Mouse (Mus musculus): ENCODE results near the gene Ormdl2. TPM values are rescaled to one million over a fixed set of nuclear protein-coding genes. Genes with fewer than 3 reads are reported as not detected.

Gene Ormdl2
- polyA plus RNA-seq, 1 experiment from 2014 or later, result 77.7 TPM

DNA sequence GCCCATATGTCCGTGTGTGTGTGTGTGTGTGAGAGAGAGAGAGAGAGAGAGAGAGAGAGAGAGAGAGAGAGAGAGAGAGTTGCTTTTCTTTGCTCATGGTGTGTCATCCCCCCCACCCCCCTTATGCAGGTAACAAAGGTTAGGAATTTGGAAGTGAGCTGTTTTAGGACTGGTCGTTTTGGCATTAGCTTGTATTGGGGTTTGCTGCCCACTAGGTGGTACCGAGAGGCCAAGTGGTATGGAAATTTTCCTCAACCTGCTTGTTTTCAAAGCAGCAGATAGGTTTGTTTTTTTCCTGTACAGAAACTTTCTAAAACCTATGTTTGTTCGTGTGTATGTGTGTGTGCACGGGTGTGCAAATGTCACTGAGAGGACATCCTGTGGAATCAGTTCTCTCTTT lies 47.8 kb downstream of the Ormdl2 start:
- Histone ChIP-seq H3K4me2 (no peak overlapping the region), H3K9me3 (no peaks in the 10 kb centered on the region), H3K4me1 (0 out of 2 replicates have a peak, but pooled peaks cover 1% of the 10 kb centered on the region), H3K27ac (no peak overlapping the region), H3K4me3 (no peak overlapping the region), H3K9ac (no peak overlapping the region), H3K27me3 (no peaks in the 10 kb centered on the region), H3K36me3 (no peaks in the 10 kb centered on the region; the same call in 1 of the 2 replicates)
- WGBS, result 26% methylated on average over 5 of the region's 5 CpGs
- no peak for ATAC-seq (ENCODE audit: borderline replicate concordance, extremely low read depth, low FRiP score, low TSS enrichment)

DNA sequence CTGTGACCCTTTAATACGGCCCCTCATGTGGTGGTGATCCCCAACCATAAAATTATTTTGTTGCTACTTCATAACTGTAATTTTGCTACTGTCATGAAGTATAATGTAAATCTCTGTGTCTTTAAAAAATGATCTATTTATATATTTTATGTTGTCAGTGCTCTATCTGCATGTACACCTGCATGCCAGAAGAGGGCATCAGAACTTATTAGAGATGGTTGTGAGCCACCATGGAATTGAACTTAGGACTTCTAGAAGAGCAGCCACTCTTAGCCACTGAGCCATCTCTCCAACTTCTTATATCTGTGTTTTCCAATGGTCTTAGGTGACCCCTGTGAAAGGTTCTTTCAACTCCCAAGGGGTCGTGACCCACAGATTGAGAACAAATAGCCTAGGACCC lies 48.5 kb downstream of the Ormdl2 start:
- Histone ChIP-seq H3K4me1 (no peaks in the 10 kb centered on the region), H3K4me2 (no peak overlapping the region), H3K36me3 (no peaks in the 10 kb centered on the region; the same call in 1 of the 2 replicates), H3K9me3 (no peaks in the 10 kb centered on the region), H3K27me3 (no peaks in the 10 kb centered on the region), H3K9ac (no peak overlapping the region), H3K27ac (no peak overlapping the region), H3K4me3 (no peak overlapping the region)
- WGBS, result 75% methylated on average over 2 of the region's 2 CpGs
- no peak for ATAC-seq (ENCODE audit: borderline replicate concordance, extremely low read depth, low FRiP score, low TSS enrichment)

Other genes with a start within 250 kb of the Ormdl2 start
- 21.3 and 22.9 TPM in 2 replicates for gene Erbb3, start 232.0 kb downstream of the Ormdl2 start, polyA plus RNA-seq (2015; fragmentation: Nextera tagmentation; extraction: Ambion mirVana)
- gene Rps26, start 194.9 kb downstream of the Ormdl2 start, polyA plus RNA-seq (2015; fragmentation: Nextera tagmentation; extraction: Ambion mirVana), result 711 and 777 TPM in 2 replicates
- 1.6 and 2.2 TPM in 2 replicates for gene Ikzf4, start 175.7 kb downstream of the Ormdl2 start, polyA plus RNA-seq (2015; fragmentation: Nextera tagmentation; extraction: Ambion mirVana)
- gene Suox, start 147.6 kb downstream of the Ormdl2 start, polyA plus RNA-seq (2015; fragmentation: Nextera tagmentation; extraction: Ambion mirVana), result 12.3 and 13.8 TPM in 2 replicates
- gene Rab5b, start 125.4 kb downstream of the Ormdl2 start, polyA plus RNA-seq (2015; fragmentation: Nextera tagmentation; extraction: Ambion mirVana), result 73.8 and 77.8 TPM in 2 replicates
- gene Pmel, start 117.5 kb downstream of the Ormdl2 start, polyA plus RNA-seq (2015; fragmentation: Nextera tagmentation; extraction: Ambion mirVana), result 1.2 and 1.3 TPM in 2 replicates
- gene Cdk2, start 116.6 kb downstream of the Ormdl2 start, polyA plus RNA-seq (2015; fragmentation: Nextera tagmentation; extraction: Ambion mirVana), result 108 and 110 TPM in 2 replicates
- gene Dgka, start 76.8 kb downstream of the Ormdl2 start, polyA plus RNA-seq (2015; fragmentation: Nextera tagmentation; extraction: Ambion mirVana), result 9.5 and 10.5 TPM in 2 replicates
- 37.9 and 39.8 TPM in 2 replicates for gene Pym1, start 73.8 kb downstream of the Ormdl2 start, polyA plus RNA-seq (2015; fragmentation: Nextera tagmentation; extraction: Ambion mirVana)
- gene Mmp19, start 30.7 kb downstream of the Ormdl2 start, polyA plus RNA-seq (2015; fragmentation: Nextera tagmentation; extraction: Ambion mirVana), result 2.9 and 4.0 TPM in 2 replicates
- 50.1 and 55.2 TPM in 2 replicates for gene Dnajc14, start 17.6 kb downstream of the Ormdl2 start, polyA plus RNA-seq (2015; fragmentation: Nextera tagmentation; extraction: Ambion mirVana)
- gene Tmem198b, start 17.3 kb downstream of the Ormdl2 start, polyA plus RNA-seq (2015; fragmentation: Nextera tagmentation; extraction: Ambion mirVana), result 15.8 and 16.6 TPM in 2 replicates
- 206 and 214 TPM in 2 replicates for gene Sarnp, start 4.3 kb downstream of the Ormdl2 start, polyA plus RNA-seq (2015; fragmentation: Nextera tagmentation; extraction: Ambion mirVana)
- 3.7 and 4.8 TPM in 2 replicates for gene Gdf11, start 70.1 kb upstream of the Ormdl2 start, polyA plus RNA-seq (2015; fragmentation: Nextera tagmentation; extraction: Ambion mirVana)
- 552 and 585 TPM in 2 replicates for gene Cd63, start 79.3 kb upstream of the Ormdl2 start, polyA plus RNA-seq (2015; fragmentation: Nextera tagmentation; extraction: Ambion mirVana)
- gene Rdh5, start 101.2 kb upstream of the Ormdl2 start, polyA plus RNA-seq (2015; fragmentation: Nextera tagmentation; extraction: Ambion mirVana), result 12.5 and 17.3 TPM in 2 replicates
- 186 and 195 TPM in 2 replicates for gene Bloc1s1, start 102.4 kb upstream of the Ormdl2 start, polyA plus RNA-seq (2015; fragmentation: Nextera tagmentation; extraction: Ambion mirVana)
- 5.0 TPM in 2 replicates for gene Itga7, start 112.2 kb upstream of the Ormdl2 start, polyA plus RNA-seq (2015; fragmentation: Nextera tagmentation; extraction: Ambion mirVana)
- gene Mettl7b, start 139.3 kb upstream of the Ormdl2 start, polyA plus RNA-seq (2015; fragmentation: Nextera tagmentation; extraction: Ambion mirVana), result not detected in 2 replicates
- not detected in 2 replicates for gene Olfr9, start 167.8 kb upstream of the Ormdl2 start, polyA plus RNA-seq (2015; fragmentation: Nextera tagmentation; extraction: Ambion mirVana)
- gene Olfr763, start 189.1 kb upstream of the Ormdl2 start, polyA plus RNA-seq (2015; fragmentation: Nextera tagmentation; extraction: Ambion mirVana), result not detected in 2 replicates
- gene Olfr764-ps1, start 218.3 kb upstream of the Ormdl2 start, polyA plus RNA-seq (2015; fragmentation: Nextera tagmentation; extraction: Ambion mirVana), result not detected in 2 replicates
- not detected in 2 replicates for gene Olfr765, start 228.4 kb upstream of the Ormdl2 start, polyA plus RNA-seq (2015; fragmentation: Nextera tagmentation; extraction: Ambion mirVana)
- not detected in 2 replicates for gene Olfr766-ps1, start 247.3 kb upstream of the Ormdl2 start, polyA plus RNA-seq (2015; fragmentation: Nextera tagmentation; extraction: Ambion mirVana)